Mouse (Mus musculus) MEL (cell line): Measurements from ENCODE around the gene Terf2ip. TPM values are rescaled to one million over a fixed set of nuclear protein-coding genes. Genes with fewer than 3 reads are reported as not detected.

Source experiments
- DNase-seq: peaks from one replicate; pipeline ENCODE4 v3.0.0; 2011; ENCODE audit warnings: low read depth, low spot score
- H3K27ac ChIP-seq: 2 replicates; pipeline ENCODE4 v1.5.1; 2012; ENCODE audit warnings: low read depth, mild to moderate bottlenecking, control low read depth, low read length, moderate library complexity; ENCODE audit not compliant: control insufficient read depth
- H3K27me3 ChIP-seq, 2 experiments: fragments of 150-350 bp in 1 of 2; sonication (generic) in 1 of 2; 2 replicates each; pipeline ENCODE4 v1.6.1; 2012; ENCODE audit warnings: low read length in 2 of 2, mild to moderate bottlenecking in 2 of 2, improper control_type of control experiment in 1 of 2, moderate library complexity in 1 of 2; ENCODE audit not compliant: insufficient read depth in 2 of 2, control insufficient read depth in 1 of 2
- H3K36me3 ChIP-seq, 2 experiments: 2 replicates each; pipeline ENCODE4 v1.6.1; 2012 to 2014; ENCODE audit warnings: low read length in 2 of 2, improper control_type of control experiment in 1 of 2, inconsistent platforms in 1 of 2, mild to moderate bottlenecking in 1 of 2; ENCODE audit not compliant: insufficient read depth in 2 of 2, control insufficient read depth in 1 of 2
- H3K4me1 ChIP-seq, 2 experiments: fragments of 150-350 bp in 1 of 2; sonication (generic) in 1 of 2; 2 replicates each; pipeline ENCODE4 v1.6.1; 2012; ENCODE audit warnings: low read length in 2 of 2, improper control_type of control experiment in 1 of 2, mild to moderate bottlenecking in 1 of 2; ENCODE audit not compliant: insufficient read depth in 2 of 2, control insufficient read depth in 1 of 2
- H3K4me3 ChIP-seq, 2 experiments: fragments of 150-350 bp in 1 of 2; sonication (generic) in 1 of 2; 2 replicates each; pipeline ENCODE4 v1.5.1; 2012; ENCODE audit warnings: low read depth in 2 of 2, low read length in 2 of 2, mild to moderate bottlenecking in 2 of 2, moderate library complexity in 2 of 2, control low read depth in 1 of 2, improper control_type of control experiment in 1 of 2; ENCODE audit not compliant: control insufficient read depth in 1 of 2, insufficient read depth in 1 of 2
- H3K79me2 ChIP-seq: 2 replicates; pipeline ENCODE4 v1.6.1; 2012; ENCODE audit warnings: mild to moderate bottlenecking, low read length, moderate library complexity; ENCODE audit not compliant: control insufficient read depth, poor library complexity, insufficient read depth
- H3K9ac ChIP-seq: 2 replicates; pipeline ENCODE4 v1.6.1; 2012; ENCODE audit warnings: low read depth, mild to moderate bottlenecking, control low read depth, low read length, moderate library complexity; ENCODE audit not compliant: control insufficient read depth, poor library complexity, severe bottlenecking
- H3K9me3 ChIP-seq: fragments of 150-350 bp; sonication (generic); replicated peaks from 2 replicates; pipeline ENCODE4 v1.6.1; 2012; ENCODE audit warnings: mild to moderate bottlenecking, low read length, improper control_type of control experiment, moderate library complexity; ENCODE audit not compliant: insufficient read depth
- CTCF ChIP-seq, 3 experiments: IDR thresholded peaks in 2 of 3; conservative IDR thresholded peaks in 1 of 3; 2 replicates each; pipeline ENCODE4 v1.5.1; 2011 to 2012; ENCODE audit warnings: low read length in 3 of 3, low read depth in 2 of 3, mild to moderate bottlenecking in 2 of 3, improper control_type of control experiment in 1 of 3, inconsistent platforms in 1 of 3, mixed read lengths in 1 of 3, moderate library complexity in 1 of 3; ENCODE audit not compliant: control insufficient read depth in 1 of 3, insufficient read depth in 1 of 3, poor library complexity in 1 of 3, severe bottlenecking in 1 of 3
- MYB ChIP-seq: IDR thresholded peaks from 2 replicates; pipeline ENCODE4 v1.6.1; 2011; ENCODE audit warnings: mild to moderate bottlenecking, low read depth, low read length, improper control_type of control experiment
- NRF1 ChIP-seq: IDR thresholded peaks from 2 replicates; pipeline ENCODE4 v1.6.1; 2014; ENCODE audit warnings: low read depth, mild to moderate bottlenecking, inconsistent platforms, low read length, improper control_type of control experiment, moderate library complexity; ENCODE audit not compliant: poor library complexity, insufficient read depth, severe bottlenecking
- POLR2A ChIP-seq, 2 experiments: IDR thresholded peaks; 2 replicates each; pipeline ENCODE4 v1.6.1; 2011 to 2012; ENCODE audit warnings: low read length in 2 of 2, mild to moderate bottlenecking in 2 of 2, control low read depth in 1 of 2, improper control_type of control experiment in 1 of 2, low read depth in 1 of 2, moderate library complexity in 1 of 2; ENCODE audit not compliant: control insufficient read depth in 1 of 2, insufficient read depth in 1 of 2, poor library complexity in 1 of 2
- POLR2AphosphoS2 ChIP-seq: IDR thresholded peaks from 2 replicates; pipeline ENCODE4 v1.6.1; 2011; ENCODE audit warnings: low read length, improper control_type of control experiment
- RAD21 ChIP-seq: IDR thresholded peaks from 2 replicates; pipeline ENCODE4 v1.6.1; 2011; ENCODE audit warnings: mild to moderate bottlenecking, low read depth, low read length, improper control_type of control experiment
- SMC3 ChIP-seq: IDR thresholded peaks from 2 replicates; pipeline ENCODE4 v1.6.1; 2011; ENCODE audit warnings: low read depth, low read length, improper control_type of control experiment
- ZC3H11A ChIP-seq: IDR thresholded peaks from 2 replicates; pipeline ENCODE4 v1.6.1; 2012; ENCODE audit warnings: low read depth, mild to moderate bottlenecking, inconsistent platforms, low read length, improper control_type of control experiment
- ZMIZ1 ChIP-seq: IDR thresholded peaks from 2 replicates; pipeline ENCODE4 v1.6.1; 2012; ENCODE audit warnings: low read depth, mild to moderate bottlenecking, inconsistent platforms, low read length, improper control_type of control experiment, moderate library complexity
- polyA plus RNA-seq, 2 experiments: library from polyadenylated mRNA; stranded (reverse) in 1 of 2; unstranded in 1 of 2; fragments of >175 nt in 1 of 2; fragments of >200 nt in 1 of 2; gene quantifications; 2 replicates each; pipeline versions ENCODE4 v1.2.1 to v1.2.4; 2012; ENCODE audit warnings: low replicate concordance in 2 of 2, low read depth in 1 of 2; ENCODE audit not compliant: insufficient read length in 2 of 2, insufficient read depth in 1 of 2, missing spikeins in 1 of 2
- total RNA-seq: library from RNA; depleted of rRNA; stranded (reverse); fragments of 300-350 nt; gene quantifications from 2 replicates; pipeline ENCODE4 v1.2.3, GENCODE M21; 2012

Terf2ip gene
- total and polyA plus RNA-seq, 3 experiments = 12.5 to 15.1 TPM; not detected in 1

DNA sequence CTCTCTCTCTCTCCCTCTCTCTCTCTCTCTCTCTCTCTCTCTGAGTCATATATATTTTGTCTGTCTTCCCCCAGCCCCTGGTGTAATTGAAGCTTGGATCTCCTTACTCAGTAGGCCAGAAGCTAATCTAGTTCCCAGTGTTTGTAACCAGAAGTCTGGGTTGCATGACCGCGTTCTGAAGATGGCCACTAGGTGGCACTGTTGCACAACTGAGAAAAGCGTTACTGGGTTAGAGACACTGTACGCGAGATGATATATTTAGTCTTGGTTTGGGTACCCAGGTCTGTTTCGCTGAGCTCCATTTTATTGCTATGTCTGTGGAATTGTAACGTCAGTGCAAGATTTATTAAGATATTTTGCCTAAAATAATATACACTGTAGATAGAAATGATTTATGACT, 34.7 kb downstream of the Terf2ip start:
- Histone ChIP-seq H3K27ac (no peak overlapping the region), H3K4me1 (no peaks in the 10 kb centered on the region), H3K9ac (no peak overlapping the region), H3K4me3 (no peak overlapping the region), H3K27me3 (no peaks in the 10 kb centered on the region), H3K9me3 (no peaks in the 10 kb centered on the region), H3K36me3 (no peaks in the 10 kb centered on the region), H3K79me2 (no peaks in the 10 kb centered on the region)
- peak; percentile 85 for DNase-seq
- peak; percentile 90 to 92 (median 92) for TF ChIP-seq CTCF (IDR thresholded peaks at IDR 0.05 in 2 of 3, conservative IDR thresholded peaks at IDR 0.05 in 1 of 3; ENCODE audit: control insufficient read depth in 1 of 3, insufficient read depth in 1 of 3, low read depth in 2 of 3, low read length in 3 of 3, poor library complexity in 1 of 3, severe bottlenecking in 1 of 3)
- no peak for TF ChIP-seq MYB
- peak; percentile 85 for TF ChIP-seq RAD21
- TF ChIP-seq ZC3H11A = peak; percentile 43; the same call in 1 of the 2 replicates
- TF ChIP-seq POLR2AphosphoS2 = no peak
- peak; percentile 68 for TF ChIP-seq SMC3

DNA sequence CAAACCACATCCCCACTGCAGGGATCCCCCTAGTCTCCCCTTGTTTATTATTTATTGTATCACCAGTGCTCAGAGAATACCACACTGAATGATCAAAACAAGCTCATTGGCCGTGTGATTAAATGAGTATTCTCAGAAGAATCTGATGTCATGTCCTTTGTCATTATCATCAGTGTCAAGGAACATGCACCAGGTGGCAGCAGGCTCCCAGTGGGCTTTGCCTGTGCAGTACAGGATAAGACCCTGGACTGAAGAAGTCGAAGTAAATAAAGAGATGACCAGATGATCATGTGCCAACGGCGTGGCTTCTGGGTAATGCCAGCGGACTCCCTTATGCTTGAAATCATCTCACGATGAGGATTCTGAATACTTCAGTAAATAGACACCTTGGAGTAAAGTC, 37.1 kb downstream of the Terf2ip start:
- Histone ChIP-seq H3K27me3 (no peaks in the 10 kb centered on the region), H3K4me1 (no peaks in the 10 kb centered on the region), H3K9me3 (no peaks in the 10 kb centered on the region), H3K36me3 (no peaks in the 10 kb centered on the region), H3K27ac (no peak overlapping the region), H3K9ac (no peak overlapping the region), H3K4me3 (no peak overlapping the region), H3K79me2 (no peaks in the 10 kb centered on the region)
- TF ChIP-seq ZMIZ1 (no peak), CTCF (IDR thresholded peaks at IDR 0.05 in 2 of 3, conservative IDR thresholded peaks at IDR 0.05 in 1 of 3; ENCODE audit: control insufficient read depth in 1 of 3, insufficient read depth in 1 of 3, low read depth in 2 of 3, low read length in 3 of 3, poor library complexity in 1 of 3, severe bottlenecking in 1 of 3) (0 out of 6 replicates have a peak, but pooled peaks of 1 of the 3 experiments have one; percentile 1), POLR2A (IDR thresholded peaks at IDR 0.05; ENCODE audit: control insufficient read depth in 1 of 2, insufficient read depth in 1 of 2, low read depth in 1 of 2, low read length in 2 of 2, poor library complexity in 1 of 2) (no peak)
- DNase-seq = no peak

DNA sequence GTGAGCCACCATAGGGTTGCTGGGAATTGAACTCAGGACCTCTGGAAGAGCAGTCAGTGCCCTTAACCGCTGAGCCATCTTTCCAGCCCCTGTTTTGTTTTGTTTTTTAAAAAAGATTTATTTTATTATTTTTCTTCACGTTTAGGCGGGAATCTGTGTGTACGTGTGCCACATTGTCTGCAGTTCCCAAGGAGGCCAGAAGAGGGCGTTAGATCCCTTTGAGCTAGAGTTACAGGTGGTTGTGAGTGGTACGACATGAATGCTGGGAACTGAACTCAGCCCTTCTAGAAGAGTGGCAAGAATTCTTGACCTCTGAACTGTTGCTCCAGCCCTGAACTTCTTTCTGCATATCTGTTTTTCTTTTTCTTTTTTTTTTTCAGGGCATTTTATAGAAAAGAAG, 38.8 kb downstream of the Terf2ip start:
- no peaks in the 10 kb centered on the region for H3K4me1 ChIP-seq
- H3K27ac ChIP-seq = no peak overlapping the region
- H3K36me3 ChIP-seq = no peaks in the 10 kb centered on the region
- H3K4me3 ChIP-seq = no peak overlapping the region
- no peak for DNase-seq
- no peak overlapping the region for H3K9ac ChIP-seq
- H3K79me2 ChIP-seq = no peaks in the 10 kb centered on the region
- TF ChIP-seq CTCF (IDR thresholded peaks at IDR 0.05 in 2 of 3, conservative IDR thresholded peaks at IDR 0.05 in 1 of 3; ENCODE audit: control insufficient read depth in 1 of 3, insufficient read depth in 1 of 3, low read depth in 2 of 3, low read length in 3 of 3, poor library complexity in 1 of 3, severe bottlenecking in 1 of 3) = peak in 1 of 3 experiments; percentile 27; a peak in 3 of 6 replicates
- TF ChIP-seq NRF1 = no peak
- H3K27me3 ChIP-seq = no peaks in the 10 kb centered on the region
- no peaks in the 10 kb centered on the region for H3K9me3 ChIP-seq
